Mouse (Mus musculus) limb, embryonic 11.5 days (tissue): Measurements from ENCODE around the gene Mt3. TPM values are rescaled to one million over a fixed set of nuclear protein-coding genes. Genes with fewer than 3 reads are reported as not detected.

ENCODE experiments used
- ATAC-seq: fragments of 200-750 bp; cut with Nextera tagmentation; 2 replicates; pipeline ENCODE4 v1.8.0; 2017; ENCODE audit warnings: low read depth; ENCODE audit not compliant: insufficient number of reproducible peaks, low FRiP score, low TSS enrichment
- DNase-seq: peaks from one replicate; pipeline ENCODE4 v3.0.0-alpha.2; 2015; ENCODE audit warnings: low spot score
- H3K27ac ChIP-seq: fragments of 300-500 bp; sonication (generic); replicated peaks from 2 replicates; pipeline ENCODE4 v1.5.1; 2014; ENCODE audit warnings: low read depth, mild to moderate bottlenecking, low read length
- H3K27me3 ChIP-seq: fragments of 300-500 bp; sonication (generic); 2 replicates; pipeline ENCODE4 v1.6.1; 2014; ENCODE audit warnings: mild to moderate bottlenecking, low read length, mixed read lengths; ENCODE audit not compliant: control insufficient read depth, insufficient read depth
- H3K36me3 ChIP-seq: fragments of 300-500 bp; sonication (generic); 2 replicates; pipeline ENCODE4 v1.6.1; 2014; ENCODE audit warnings: mild to moderate bottlenecking, low read length, moderate library complexity, mixed read lengths; ENCODE audit not compliant: control insufficient read depth, insufficient read depth
- H3K4me1 ChIP-seq: fragments of 300-500 bp; sonication (generic); 2 replicates; pipeline ENCODE4 v1.6.1; 2014; ENCODE audit warnings: low read length, mixed read lengths; ENCODE audit not compliant: control insufficient read depth, insufficient read depth
- H3K4me2 ChIP-seq: fragments of 300-500 bp; sonication (generic); 2 replicates; pipeline ENCODE4 v1.6.1; 2014; ENCODE audit warnings: low read depth, mild to moderate bottlenecking, moderate library complexity; ENCODE audit not compliant: severe bottlenecking
- H3K4me3 ChIP-seq: fragments of 300-500 bp; sonication (generic); 2 replicates; pipeline ENCODE4 v1.5.1; 2014; ENCODE audit warnings: low read depth, low read length
- H3K9ac ChIP-seq: fragments of 300-500 bp; sonication (generic); 2 replicates; pipeline ENCODE4 v1.6.1; 2014; ENCODE audit warnings: mild to moderate bottlenecking, low read length
- H3K9me3 ChIP-seq: fragments of 300-500 bp; sonication (generic); 2 replicates; pipeline ENCODE4 v1.6.1; 2016; ENCODE audit warnings: low read length; ENCODE audit not compliant: control insufficient read depth
- WGBS: fragments of 180-500 bp; shearing (Covaris S2); extraction: QIAGEN DNeasy Blood & Tissue Kit; methylation state at CpG from one replicate; pipeline ENCODE4 v1.1.7; 2014; 5-methylcytosine and 5-hydroxymethylcytosine counted together
- polyA plus RNA-seq: library from polyadenylated mRNA; unstranded; fragments of >200 nt; fragmentation: Nextera tagmentation; extraction: Ambion mirVana; gene quantifications from 2 replicates; pipeline ENCODE4 v1.2.1, GENCODE M21; 2014

Gene Mt3
- polyA plus RNA-seq, 1 experiment from 2014 or later = 0.61 TPM

DNA sequence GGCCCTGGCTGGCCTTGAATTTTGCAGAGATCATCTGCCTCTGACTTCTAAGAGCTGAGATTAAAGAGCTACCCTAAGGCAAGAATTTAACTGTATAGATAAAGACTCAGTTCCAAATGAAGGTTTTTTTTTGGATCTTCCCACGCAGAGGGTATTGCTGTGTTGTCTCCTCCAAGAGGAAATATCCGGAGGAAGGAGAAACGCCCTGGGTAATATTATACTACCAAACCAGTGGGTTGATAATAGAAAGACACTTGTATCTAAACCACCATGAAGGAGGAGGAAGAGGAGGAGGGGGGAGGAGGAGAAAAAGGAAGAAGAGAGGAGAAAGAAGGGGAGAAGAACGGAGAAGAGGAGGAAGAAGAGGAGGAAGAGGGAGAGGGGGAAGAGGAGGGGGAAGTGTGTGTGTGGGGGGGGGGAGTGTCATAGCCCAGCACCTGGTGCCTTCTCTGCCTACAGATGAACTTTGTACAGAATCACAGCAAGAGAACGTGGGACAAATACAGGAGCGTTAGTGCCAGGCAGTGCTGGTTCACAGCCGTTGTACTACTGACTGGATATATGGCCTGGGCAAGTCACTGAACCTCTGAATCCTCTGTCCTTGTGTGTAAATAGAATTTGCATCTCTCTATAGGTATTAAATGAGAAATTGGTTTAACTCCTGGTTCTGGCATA, 25.4 kb downstream of the Mt3 start:
- ATAC-seq = no peak
- Histone ChIP-seq H3K4me2 (no peak overlapping the region), H3K36me3 (no peaks in the 10 kb centered on the region), H3K9me3 (no peaks in the 10 kb centered on the region), H3K9ac (no peak overlapping the region), H3K27ac (no peak overlapping the region), H3K4me3 (no peak overlapping the region), H3K4me1 (peaks cover 8% of the 10 kb centered on the region; the same call in 1 of the 2 replicates), H3K27me3 (peaks cover 72% of the 10 kb centered on the region)
- WGBS = 63% methylated on average over 7 of the region's 7 CpGs
- DNase-seq = no peak

DNA sequence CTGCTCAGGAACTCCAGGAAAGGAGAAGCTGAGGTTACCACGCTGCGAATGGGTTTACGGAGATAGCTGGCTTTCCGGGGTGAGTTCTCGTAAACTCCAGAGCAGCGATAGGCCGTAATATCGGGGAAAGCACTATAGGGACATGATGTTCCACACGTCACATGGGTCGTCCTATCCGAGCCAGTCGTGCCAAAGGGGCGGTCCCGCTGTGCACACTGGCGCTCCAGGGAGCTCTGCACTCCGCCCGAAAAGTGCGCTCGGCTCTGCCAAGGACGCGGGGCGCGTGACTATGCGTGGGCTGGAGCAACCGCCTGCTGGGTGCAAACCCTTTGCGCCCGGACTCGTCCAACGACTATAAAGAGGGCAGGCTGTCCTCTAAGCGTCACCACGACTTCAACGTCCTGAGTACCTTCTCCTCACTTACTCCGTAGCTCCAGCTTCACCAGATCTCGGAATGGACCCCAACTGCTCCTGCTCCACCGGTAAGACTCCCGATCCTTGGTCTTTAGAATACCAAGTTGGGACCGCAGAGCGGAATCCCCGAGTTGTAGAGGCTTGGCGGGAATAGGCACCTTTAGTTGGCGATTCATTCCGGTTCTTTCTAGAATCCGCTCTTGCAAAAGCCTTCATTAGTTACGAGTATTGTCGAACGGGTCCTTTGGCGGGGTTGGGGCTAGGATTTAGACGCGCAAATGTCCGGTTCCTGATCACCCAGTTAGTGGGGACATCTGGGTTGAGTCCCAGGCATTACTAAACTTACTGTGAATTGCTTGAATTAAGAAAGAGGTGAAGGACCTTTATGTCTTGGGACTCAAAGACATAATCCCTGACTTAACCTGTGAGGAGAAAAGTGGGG, 26.7 kb downstream of the Mt3 start, which contains the start of gene Mt1:
Mt1 (plus strand) TSS at position 226 of the 856 bp plus-strand sequence.
- peaks cover 11% of the 10 kb centered on the region; the same call in 1 of the 2 replicates for H3K4me1 ChIP-seq
- WGBS = under 1% methylated on average over 50 of the region's 50 CpGs
- peak; percentile 27; the same call in 1 of the 2 replicates for ATAC-seq
- no peak within 1 kb of the TSS for H3K27ac ChIP-seq
- H3K4me3 ChIP-seq = peak within 1 kb of the TSS; percentile 25
- peak within 1 kb of the TSS; percentile 17; the same call in 1 of the 2 replicates for H3K9ac ChIP-seq
- H3K27me3 ChIP-seq = peaks cover 72% of the 10 kb centered on the region
- peak; percentile 72 for DNase-seq
- H3K9me3 ChIP-seq = no peaks in the 10 kb centered on the region
- H3K4me2 ChIP-seq = peak within 1 kb of the TSS; percentile 59
- no peaks in the 10 kb centered on the region for H3K36me3 ChIP-seq

DNA sequence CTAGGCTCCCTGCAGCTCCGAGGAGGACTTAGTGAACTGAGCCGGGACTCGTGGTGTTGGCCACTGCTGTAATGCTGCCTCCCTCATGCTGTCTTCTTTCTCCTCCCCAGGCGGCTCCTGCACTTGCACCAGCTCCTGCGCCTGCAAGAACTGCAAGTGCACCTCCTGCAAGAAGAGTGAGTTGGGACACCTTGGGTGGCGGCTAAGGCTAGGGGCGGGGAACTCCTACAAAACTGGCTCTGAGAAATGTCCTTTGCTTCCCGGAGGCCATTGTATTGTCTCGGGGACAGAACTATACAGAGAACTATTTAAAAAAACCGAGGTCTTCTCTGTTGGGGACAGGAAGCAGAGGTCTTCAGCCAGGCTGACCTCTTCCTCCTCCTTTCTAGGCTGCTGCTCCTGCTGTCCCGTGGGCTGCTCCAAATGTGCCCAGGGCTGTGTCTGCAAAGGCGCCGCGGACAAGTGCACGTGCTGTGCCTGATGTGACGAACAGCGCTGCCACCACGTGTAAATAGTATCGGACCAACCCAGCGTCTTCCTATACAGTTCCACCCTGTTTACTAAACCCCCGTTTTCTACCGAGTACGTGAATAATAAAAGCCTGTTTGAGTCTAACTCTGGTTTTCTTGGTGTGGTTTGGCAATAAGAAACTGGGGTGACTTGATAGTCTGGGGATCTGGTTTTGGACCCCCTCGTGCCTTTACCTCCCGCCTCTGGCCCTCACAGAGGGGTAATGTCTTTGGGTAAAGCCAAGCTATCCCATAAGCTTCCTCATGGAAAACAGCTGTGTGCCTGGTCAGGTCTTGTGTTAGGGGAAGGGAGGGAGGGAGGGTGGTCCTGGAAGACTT, 27.5 kb downstream of the Mt3 start:
- peak overlapping the region; percentile 25 for H3K4me3 ChIP-seq
- 4% methylated on average over 25 of the region's 25 CpGs for WGBS
- ATAC-seq (no peak), DNase-seq (peak; percentile 59)
- peak overlapping the region; percentile 59; the same call in 1 of the 2 replicates for H3K4me2 ChIP-seq
- no peaks in the 10 kb centered on the region for H3K9me3 ChIP-seq
- peaks cover 70% of the 10 kb centered on the region for H3K27me3 ChIP-seq
- H3K9ac ChIP-seq = peak overlapping the region; percentile 17; the same call in 1 of the 2 replicates
- no peak overlapping the region for H3K27ac ChIP-seq
- H3K4me1 ChIP-seq = peaks cover 15% of the 10 kb centered on the region; the same call in 1 of the 2 replicates
- no peaks in the 10 kb centered on the region for H3K36me3 ChIP-seq

DNA sequence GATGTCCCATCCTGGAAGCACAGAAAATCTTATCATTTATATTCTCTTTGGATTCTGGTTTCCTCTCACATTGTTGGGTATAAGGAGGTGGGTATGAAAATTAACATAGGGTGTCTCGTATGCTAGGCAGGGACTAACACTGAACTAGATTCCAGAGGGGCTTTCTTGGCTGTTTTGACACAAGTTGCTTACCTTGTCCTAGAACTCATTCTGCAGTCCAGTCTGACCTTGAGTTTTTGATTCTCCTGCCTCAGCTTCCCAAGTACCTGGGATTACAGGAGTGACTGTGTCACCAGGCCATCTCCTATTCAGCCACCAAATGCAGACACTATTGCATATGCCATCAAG, 28.1 kb downstream of the Mt3 start:
- H3K4me2 ChIP-seq = no peak overlapping the region
- peaks cover 67% of the 10 kb centered on the region for H3K27me3 ChIP-seq
- H3K4me3 ChIP-seq = no peak overlapping the region
- no peaks in the 10 kb centered on the region for H3K36me3 ChIP-seq
- WGBS = 62% methylated on average over 1 of the region's 1 CpGs
- peaks cover 15% of the 10 kb centered on the region; the same call in 1 of the 2 replicates for H3K4me1 ChIP-seq
- ATAC-seq = no peak
- H3K27ac ChIP-seq = no peak overlapping the region
- no peak for DNase-seq
- no peak overlapping the region for H3K9ac ChIP-seq
- no peaks in the 10 kb centered on the region for H3K9me3 ChIP-seq

DNA sequence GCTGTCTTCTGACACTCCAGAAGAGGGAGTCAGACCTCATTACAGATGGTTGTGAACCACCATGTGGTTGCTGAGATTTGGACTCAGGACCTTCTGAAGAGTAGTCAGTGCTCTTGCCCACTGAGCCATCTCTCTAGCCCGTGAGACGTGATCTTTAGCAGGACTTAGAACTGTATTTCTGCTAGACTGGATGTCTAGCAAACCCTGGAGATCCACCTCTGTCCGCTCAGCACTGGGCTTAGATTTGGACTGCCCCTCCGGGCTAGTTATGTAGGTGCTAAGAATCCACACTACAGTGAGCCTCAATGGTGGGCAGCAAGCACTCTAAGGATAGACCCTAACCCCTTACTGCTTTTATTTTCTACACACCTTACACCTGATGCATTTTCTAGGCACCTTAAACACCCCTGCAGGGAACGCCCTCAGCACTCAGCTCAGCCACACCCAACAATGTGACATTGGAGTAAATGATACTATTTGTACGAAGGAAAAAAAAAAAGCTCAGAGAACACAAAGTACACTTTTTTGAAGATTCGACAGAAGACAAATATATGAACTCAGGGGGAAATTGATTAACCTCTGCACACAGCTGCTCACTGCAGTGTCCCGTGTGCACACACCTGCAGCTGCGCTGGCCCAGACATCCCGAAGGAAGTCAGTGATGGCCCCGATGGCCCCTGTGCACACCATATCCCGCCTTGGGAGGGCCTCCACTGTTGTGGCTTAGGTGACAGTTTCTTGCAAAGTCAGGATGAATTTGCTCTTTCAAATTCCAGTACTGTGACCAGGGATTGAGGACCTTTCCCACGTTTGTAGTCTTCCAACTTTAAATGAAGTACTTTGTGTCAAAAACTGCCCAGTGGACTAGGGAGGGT, 29.9 kb downstream of the Mt3 start:
- H3K9ac ChIP-seq = no peak overlapping the region
- H3K4me1 ChIP-seq = peaks cover 19% of the 10 kb centered on the region
- WGBS = 68% methylated on average over 13 of the region's 13 CpGs
- no peak overlapping the region for H3K4me2 ChIP-seq
- DNase-seq (no peak), ATAC-seq (no peak)
- no peaks in the 10 kb centered on the region for H3K36me3 ChIP-seq
- peaks cover 69% of the 10 kb centered on the region for H3K27me3 ChIP-seq
- no peak overlapping the region; the same call in 1 of the 2 replicates for H3K4me3 ChIP-seq
- H3K9me3 ChIP-seq = no peaks in the 10 kb centered on the region
- H3K27ac ChIP-seq = no peak overlapping the region

DNA sequence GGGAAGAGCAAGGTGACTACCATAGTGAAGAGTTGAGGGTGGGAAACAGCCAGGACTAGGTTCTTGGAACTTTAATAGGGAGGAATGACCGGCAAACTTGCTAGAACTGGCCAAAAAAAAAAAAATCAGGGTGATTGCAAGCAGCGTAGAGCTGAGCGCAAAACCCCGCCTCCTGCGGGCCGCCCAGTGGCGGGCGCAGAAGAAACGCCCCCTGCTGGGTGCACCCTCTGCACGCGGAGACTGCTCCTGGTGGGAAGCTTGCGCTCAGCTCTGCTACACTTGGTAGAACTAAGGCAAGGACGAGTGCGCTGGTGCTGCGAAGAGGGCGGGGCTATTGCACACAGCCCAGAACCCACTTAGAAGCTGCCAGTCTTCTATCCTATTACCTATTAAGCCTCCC, 30.7 kb downstream of the Mt3 start:
- peak overlapping the region; percentile 33 for H3K4me2 ChIP-seq
- peak; percentile 80 for DNase-seq
- no peak overlapping the region; the same call in 1 of the 2 replicates for H3K4me3 ChIP-seq
- peaks cover 19% of the 10 kb centered on the region for H3K4me1 ChIP-seq
- H3K9ac ChIP-seq = no peak overlapping the region
- no peaks in the 10 kb centered on the region for H3K36me3 ChIP-seq
- 0 out of 2 replicates have a peak, but pooled peaks have one; percentile 49 for ATAC-seq
- no peak overlapping the region for H3K27ac ChIP-seq
- under 1% methylated on average over 16 of the region's 16 CpGs for WGBS
- H3K27me3 ChIP-seq = peaks cover 66% of the 10 kb centered on the region
- no peaks in the 10 kb centered on the region for H3K9me3 ChIP-seq

DNA sequence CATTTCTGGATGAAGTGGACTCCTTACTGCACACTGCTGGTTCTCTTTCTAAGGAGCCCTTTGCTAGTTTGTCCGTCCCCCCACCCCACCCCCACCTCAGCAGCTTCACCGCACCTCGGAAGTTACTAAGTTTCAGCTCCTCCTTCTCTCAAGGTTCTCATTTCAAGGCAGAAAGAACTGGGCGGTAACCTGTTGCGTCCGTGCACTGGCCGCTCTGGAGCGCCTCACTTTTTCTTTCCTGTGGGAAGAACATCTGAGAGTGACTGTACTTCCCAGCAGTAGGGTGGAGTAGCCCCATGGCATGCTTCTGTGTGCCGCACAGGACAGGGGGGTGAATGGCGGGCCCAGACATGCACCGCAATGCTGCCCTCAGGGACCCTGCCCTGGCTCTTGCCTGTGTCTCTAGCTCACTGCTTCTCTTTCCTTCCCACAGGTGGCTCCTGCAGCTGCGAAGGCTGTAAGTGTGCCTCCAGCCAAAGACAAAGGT, 32.0 kb downstream of the Mt3 start:
- Histone ChIP-seq H3K27me3 (peaks cover 53% of the 10 kb centered on the region), H3K4me1 (peaks cover 19% of the 10 kb centered on the region), H3K27ac (no peak overlapping the region), H3K9ac (no peak overlapping the region), H3K4me3 (no peak overlapping the region), H3K4me2 (no peak overlapping the region), H3K9me3 (no peaks in the 10 kb centered on the region), H3K36me3 (no peaks in the 10 kb centered on the region)
- ATAC-seq (no peak), DNase-seq (no peak)
- 17% methylated on average over 12 of the region's 12 CpGs for WGBS
